Mouse (Mus musculus): ENCODE data around the gene Sgca. TPM values are rescaled to one million over a fixed set of nuclear protein-coding genes. Genes with fewer than 3 reads are reported as not detected.

Sgca gene
- polyA plus RNA-seq, 1 experiment from 2014 or later = 0.60 TPM

GRCm38 (mm10) chr11:95006038-95006437, 29.9 kb upstream of the Sgca start:
- WGBS = 37% methylated on average over 4 of the region's 4 CpGs
- Histone ChIP-seq H3K4me3 (ENCODE audit: low read depth, low read length) (no peak overlapping the region), H3K9ac (ENCODE audit: low read length) (0 out of 2 replicates have a peak overlapping the region, but pooled peaks have one; percentile 14), H3K36me3 (ENCODE audit: control insufficient read depth, insufficient read depth, low read length) (peaks cover 27% of the 10 kb centered on the region), H3K27ac (replicated peaks; ENCODE audit: low read depth, low read length) (no peak overlapping the region), H3K9me3 (ENCODE audit: control insufficient read depth, low read length) (no peaks in the 10 kb centered on the region), H3K27me3 (ENCODE audit: control insufficient read depth, insufficient read depth, low read length) (no peaks in the 10 kb centered on the region), H3K4me1 (ENCODE audit: control insufficient read depth, insufficient read depth, low read length) (peaks cover 18% of the 10 kb centered on the region), H3K4me2 (ENCODE audit: low read depth, severe bottlenecking) (peak overlapping the region; percentile 63)
- ATAC-seq (ENCODE audit: insufficient number of reproducible peaks, low FRiP score, low TSS enrichment, low read depth) (no peak), DNase-seq (ENCODE audit: low spot score) (no peak)

GRCm38 (mm10) chr11:95004937-95005198, 28.7 kb upstream of the Sgca start:
- Histone ChIP-seq H3K36me3 (ENCODE audit: control insufficient read depth, insufficient read depth, low read length) (peaks cover 36% of the 10 kb centered on the region), H3K4me2 (ENCODE audit: low read depth, severe bottlenecking) (no peak overlapping the region), H3K9me3 (ENCODE audit: control insufficient read depth, low read length) (no peaks in the 10 kb centered on the region), H3K4me1 (ENCODE audit: control insufficient read depth, insufficient read depth, low read length) (peaks cover 25% of the 10 kb centered on the region), H3K27me3 (ENCODE audit: control insufficient read depth, insufficient read depth, low read length) (no peaks in the 10 kb centered on the region), H3K27ac (replicated peaks; ENCODE audit: low read depth, low read length) (no peak overlapping the region), H3K4me3 (ENCODE audit: low read depth, low read length) (no peak overlapping the region), H3K9ac (ENCODE audit: low read length) (no peak overlapping the region)
- DNase-seq (ENCODE audit: low spot score) (no peak), ATAC-seq (ENCODE audit: insufficient number of reproducible peaks, low FRiP score, low TSS enrichment, low read depth) (no peak)
- WGBS = 72% methylated on average over 6 of the region's 6 CpGs

GRCm38 (mm10) chr11:95004136-95004936, 28.2 kb upstream of the Sgca start:
- H3K4me1 ChIP-seq (ENCODE audit: control insufficient read depth, insufficient read depth, low read length) = peaks cover 25% of the 10 kb centered on the region
- no peak for ATAC-seq (ENCODE audit: insufficient number of reproducible peaks, low FRiP score, low TSS enrichment, low read depth)
- H3K36me3 ChIP-seq (ENCODE audit: control insufficient read depth, insufficient read depth, low read length) = peaks cover 37% of the 10 kb centered on the region
- no peaks in the 10 kb centered on the region for H3K9me3 ChIP-seq (ENCODE audit: control insufficient read depth, low read length)
- DNase-seq (ENCODE audit: low spot score) = no peak
- no peak overlapping the region for H3K4me2 ChIP-seq (ENCODE audit: low read depth, severe bottlenecking)
- no peaks in the 10 kb centered on the region for H3K27me3 ChIP-seq (ENCODE audit: control insufficient read depth, insufficient read depth, low read length)
- H3K9ac ChIP-seq (ENCODE audit: low read length) = no peak overlapping the region
- no peak overlapping the region for H3K4me3 ChIP-seq (ENCODE audit: low read depth, low read length)
- WGBS = 82% methylated on average over 12 of the region's 12 CpGs
- H3K27ac ChIP-seq (replicated peaks; ENCODE audit: low read depth, low read length) = no peak overlapping the region

- peaks cover 42% of the 10 kb centered on the region for H3K36me3 ChIP-seq (ENCODE audit: control insufficient read depth, insufficient read depth, low read length)
- ATAC-seq (ENCODE audit: insufficient number of reproducible peaks, low FRiP score, low TSS enrichment, low read depth) (no peak), DNase-seq (ENCODE audit: low spot score) (no peak)
- H3K4me1 ChIP-seq (ENCODE audit: control insufficient read depth, insufficient read depth, low read length) = peaks cover 19% of the 10 kb centered on the region
- H3K9me3 ChIP-seq (ENCODE audit: control insufficient read depth, low read length) = no peaks in the 10 kb centered on the region
- no peak overlapping the region for H3K4me2 ChIP-seq (ENCODE audit: low read depth, severe bottlenecking)
- WGBS = 89% methylated on average over 8 of the region's 8 CpGs
- no peaks in the 10 kb centered on the region for H3K27me3 ChIP-seq (ENCODE audit: control insufficient read depth, insufficient read depth, low read length)
- no peak overlapping the region for H3K9ac ChIP-seq (ENCODE audit: low read length)
- no peak overlapping the region for H3K27ac ChIP-seq (replicated peaks; ENCODE audit: low read depth, low read length)
- H3K4me3 ChIP-seq (ENCODE audit: low read depth, low read length) = no peak overlapping the region
Measured at GRCm38 (mm10) chr11:95002705-95003104, 26.6 kb upstream of the Sgca start.

- Histone ChIP-seq H3K27ac (replicated peaks; ENCODE audit: low read depth, low read length) (no peak overlapping the region), H3K9me3 (ENCODE audit: control insufficient read depth, low read length) (no peaks in the 10 kb centered on the region), H3K4me3 (ENCODE audit: low read depth, low read length) (no peak overlapping the region), H3K27me3 (ENCODE audit: control insufficient read depth, insufficient read depth, low read length) (no peaks in the 10 kb centered on the region), H3K36me3 (ENCODE audit: control insufficient read depth, insufficient read depth, low read length) (peaks cover 48% of the 10 kb centered on the region), H3K4me1 (ENCODE audit: control insufficient read depth, insufficient read depth, low read length) (peaks cover 15% of the 10 kb centered on the region), H3K9ac (ENCODE audit: low read length) (no peak overlapping the region), H3K4me2 (ENCODE audit: low read depth, severe bottlenecking) (no peak overlapping the region)
- WGBS = 90% methylated on average over 21 of the region's 21 CpGs
- ATAC-seq (ENCODE audit: insufficient number of reproducible peaks, low FRiP score, low TSS enrichment, low read depth) (no peak), DNase-seq (ENCODE audit: low spot score) (no peak)
Measured at GRCm38 (mm10) chr11:95001584-95002347, 25.6 kb upstream of the Sgca start.

GRCm38 (mm10) chr11:95001058-95001457, 24.9 kb upstream of the Sgca start:
- DNase-seq (ENCODE audit: low spot score) = peak; percentile 78
- H3K27me3 ChIP-seq (ENCODE audit: control insufficient read depth, insufficient read depth, low read length) = no peaks in the 10 kb centered on the region
- no peaks in the 10 kb centered on the region for H3K9me3 ChIP-seq (ENCODE audit: control insufficient read depth, low read length)
- 0 out of 2 replicates have a peak overlapping the region, but pooled peaks have one; percentile 5 for H3K27ac ChIP-seq (replicated peaks; ENCODE audit: low read depth, low read length)
- H3K4me3 ChIP-seq (ENCODE audit: low read depth, low read length) = no peak overlapping the region
- peak; percentile 41; the same call in 1 of the 2 replicates for ATAC-seq (ENCODE audit: insufficient number of reproducible peaks, low FRiP score, low TSS enrichment, low read depth)
- peaks cover 52% of the 10 kb centered on the region for H3K36me3 ChIP-seq (ENCODE audit: control insufficient read depth, insufficient read depth, low read length)
- 3% methylated on average over 8 of the region's 8 CpGs for WGBS
- H3K4me2 ChIP-seq (ENCODE audit: low read depth, severe bottlenecking) = no peak overlapping the region
- H3K9ac ChIP-seq (ENCODE audit: low read length) = no peak overlapping the region
- peaks cover 11% of the 10 kb centered on the region for H3K4me1 ChIP-seq (ENCODE audit: control insufficient read depth, insufficient read depth, low read length)

GRCm38 (mm10) chr11:95000548-95000947, 24.4 kb upstream of the Sgca start:
- DNase-seq (ENCODE audit: low spot score) = no peak
- Histone ChIP-seq H3K27me3 (ENCODE audit: control insufficient read depth, insufficient read depth, low read length) (no peaks in the 10 kb centered on the region), H3K4me3 (ENCODE audit: low read depth, low read length) (no peak overlapping the region), H3K4me1 (ENCODE audit: control insufficient read depth, insufficient read depth, low read length) (peaks cover 9% of the 10 kb centered on the region), H3K4me2 (ENCODE audit: low read depth, severe bottlenecking) (no peak overlapping the region), H3K36me3 (ENCODE audit: control insufficient read depth, insufficient read depth, low read length) (peaks cover 54% of the 10 kb centered on the region), H3K9ac (ENCODE audit: low read length) (peak overlapping the region; percentile 47), H3K27ac (replicated peaks; ENCODE audit: low read depth, low read length) (peak overlapping the region; percentile 5; the same call in 1 of the 2 replicates), H3K9me3 (ENCODE audit: control insufficient read depth, low read length) (no peaks in the 10 kb centered on the region)
- WGBS = 27% methylated on average over 4 of the region's 4 CpGs
- ATAC-seq (ENCODE audit: insufficient number of reproducible peaks, low FRiP score, low TSS enrichment, low read depth) = no peak

- no peak overlapping the region for H3K4me2 ChIP-seq (ENCODE audit: low read depth, severe bottlenecking)
- H3K4me3 ChIP-seq (ENCODE audit: low read depth, low read length) = no peak overlapping the region
- no peaks in the 10 kb centered on the region for H3K27me3 ChIP-seq (ENCODE audit: control insufficient read depth, insufficient read depth, low read length)
- H3K27ac ChIP-seq (replicated peaks; ENCODE audit: low read depth, low read length) = no peak overlapping the region; the same call in 1 of the 2 replicates
- DNase-seq (ENCODE audit: low spot score) (no peak), ATAC-seq (ENCODE audit: insufficient number of reproducible peaks, low FRiP score, low TSS enrichment, low read depth) (no peak)
- no peaks in the 10 kb centered on the region for H3K9me3 ChIP-seq (ENCODE audit: control insufficient read depth, low read length)
- H3K4me1 ChIP-seq (ENCODE audit: control insufficient read depth, insufficient read depth, low read length) = peaks cover 13% of the 10 kb centered on the region
- 65% methylated on average over 8 of the region's 8 CpGs for WGBS
- H3K9ac ChIP-seq (ENCODE audit: low read length) = peak overlapping the region; percentile 47
- H3K36me3 ChIP-seq (ENCODE audit: control insufficient read depth, insufficient read depth, low read length) = peaks cover 52% of the 10 kb centered on the region
Measured at GRCm38 (mm10) chr11:95000128-95000527, 24.0 kb upstream of the Sgca start.

All from limb, embryonic 11.5 days (tissue).